Mouse (Mus musculus) retina, postnatal 7 days (tissue): ENCODE data around the gene Plk5.
"Not testable (repeated sequence)": the region's sequence is repeated elsewhere in the genome, so short reads cannot be mapped to it uniquely, and the experiment has no call there.

ENCODE experiments used
- DNase-seq: peaks from one replicate; pipeline ENCODE4 v3.0.0-alpha.2; 2012; ENCODE audit warnings: low read depth, low spot score

Plk5 gene

DNA sequence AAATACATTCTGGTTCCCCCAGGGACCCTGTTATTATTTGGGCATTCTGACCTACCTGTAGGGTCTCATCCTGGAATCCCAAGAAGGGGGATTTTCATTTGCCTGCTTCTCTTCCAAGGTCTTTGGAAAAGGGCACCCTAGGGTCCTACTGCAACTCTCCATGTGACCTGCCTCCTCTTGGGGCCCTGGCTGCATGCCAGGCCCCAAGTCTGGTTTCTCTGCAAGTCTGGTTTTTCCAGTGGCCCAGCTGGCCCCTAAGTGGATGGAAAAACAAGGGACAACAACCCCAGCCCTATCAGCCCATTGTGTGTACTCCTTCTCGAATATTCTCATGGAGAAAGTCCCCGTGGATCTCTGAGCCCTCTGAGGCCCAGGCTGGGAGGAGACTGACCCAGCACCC is 25.4 kb upstream of the Plk5 start:
- DNase-seq = no peak

DNA sequence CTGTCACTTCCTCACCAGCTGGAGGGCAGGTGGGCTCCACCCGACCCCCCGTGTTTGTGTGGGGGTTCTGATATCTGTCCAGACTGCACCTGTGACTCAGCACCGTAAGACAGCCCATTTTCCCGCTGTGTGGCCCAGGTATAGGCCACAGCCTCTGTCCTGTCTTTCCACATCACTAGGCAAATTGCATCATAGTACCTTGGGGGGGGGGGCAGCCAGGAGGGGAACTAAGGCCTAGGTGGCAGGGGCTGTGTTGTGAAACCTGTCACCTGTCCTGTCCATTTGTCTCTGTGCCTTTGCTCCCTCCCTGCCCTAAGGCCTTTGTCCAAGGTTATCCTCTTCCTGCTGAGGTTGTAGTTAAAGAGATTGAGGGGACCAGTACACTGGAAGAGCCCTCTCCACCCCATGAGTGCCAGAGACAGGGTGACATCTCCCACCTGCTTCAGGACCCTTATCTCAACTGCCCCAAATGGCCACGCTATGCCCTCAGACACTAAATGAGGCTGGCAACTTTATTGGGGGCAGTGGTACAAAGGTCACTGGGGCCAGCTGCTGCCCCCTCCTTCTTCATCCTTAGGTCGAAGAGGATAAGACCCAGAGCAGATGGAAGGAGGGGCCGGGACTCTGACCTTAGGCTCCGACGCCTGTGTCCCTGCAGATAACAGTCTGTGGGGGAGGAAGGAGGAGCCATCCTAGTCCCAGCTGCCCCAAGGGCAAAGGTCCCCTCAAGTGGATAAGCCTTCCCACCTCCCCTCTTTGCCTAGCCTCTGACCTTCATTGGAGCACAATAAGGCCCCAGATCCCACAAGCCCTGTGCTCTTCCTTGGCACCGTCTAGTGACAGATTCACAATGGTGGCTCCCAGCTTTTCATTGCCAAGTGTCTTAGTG is 24.4 kb upstream of the Plk5 start:
- peak; percentile 63 for DNase-seq

DNA sequence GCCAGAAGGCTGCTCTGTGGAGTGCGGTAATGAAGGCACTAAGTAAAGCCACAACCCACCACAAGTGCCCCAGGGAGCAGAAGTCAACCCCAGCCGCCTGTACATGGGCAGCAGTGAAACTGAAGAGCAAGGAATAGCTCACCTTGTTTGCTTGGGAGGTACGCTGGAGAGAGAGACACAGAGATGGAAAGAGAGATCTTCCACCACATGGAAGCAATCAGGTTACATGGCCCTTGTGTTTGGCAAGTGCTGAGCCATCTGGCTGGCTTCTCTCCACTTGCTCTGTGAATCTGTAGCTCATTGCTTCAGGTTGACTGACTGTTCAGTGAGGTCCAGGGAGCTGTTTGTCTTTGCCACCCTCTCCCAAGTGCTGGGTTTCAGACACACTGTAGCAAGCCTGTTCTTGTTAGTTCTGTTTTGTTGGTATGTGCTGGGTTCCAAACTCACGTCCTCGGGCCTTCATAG is 23.7 kb upstream of the Plk5 start:
- DNase-seq = no peak

DNA sequence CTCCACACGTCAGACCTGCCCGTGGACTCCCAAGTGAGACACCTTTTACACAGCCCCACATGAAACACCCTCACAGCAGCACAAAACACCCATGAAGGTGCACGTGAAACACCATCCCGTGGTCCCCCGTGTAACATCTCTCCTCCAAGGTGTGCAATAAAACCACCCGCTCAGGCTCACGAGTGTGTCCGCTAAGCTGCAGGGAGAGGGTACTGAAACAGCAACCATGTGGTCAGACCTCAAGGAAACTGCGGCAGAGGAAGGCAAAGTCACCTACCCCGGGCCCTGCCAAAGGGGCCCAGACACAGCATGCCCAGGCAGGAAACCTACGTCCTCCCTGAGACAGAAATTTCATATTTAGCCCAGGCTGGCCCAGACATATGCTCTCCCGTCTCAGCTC is 20.0 kb upstream of the Plk5 start:
- DNase-seq = no peak

DNA sequence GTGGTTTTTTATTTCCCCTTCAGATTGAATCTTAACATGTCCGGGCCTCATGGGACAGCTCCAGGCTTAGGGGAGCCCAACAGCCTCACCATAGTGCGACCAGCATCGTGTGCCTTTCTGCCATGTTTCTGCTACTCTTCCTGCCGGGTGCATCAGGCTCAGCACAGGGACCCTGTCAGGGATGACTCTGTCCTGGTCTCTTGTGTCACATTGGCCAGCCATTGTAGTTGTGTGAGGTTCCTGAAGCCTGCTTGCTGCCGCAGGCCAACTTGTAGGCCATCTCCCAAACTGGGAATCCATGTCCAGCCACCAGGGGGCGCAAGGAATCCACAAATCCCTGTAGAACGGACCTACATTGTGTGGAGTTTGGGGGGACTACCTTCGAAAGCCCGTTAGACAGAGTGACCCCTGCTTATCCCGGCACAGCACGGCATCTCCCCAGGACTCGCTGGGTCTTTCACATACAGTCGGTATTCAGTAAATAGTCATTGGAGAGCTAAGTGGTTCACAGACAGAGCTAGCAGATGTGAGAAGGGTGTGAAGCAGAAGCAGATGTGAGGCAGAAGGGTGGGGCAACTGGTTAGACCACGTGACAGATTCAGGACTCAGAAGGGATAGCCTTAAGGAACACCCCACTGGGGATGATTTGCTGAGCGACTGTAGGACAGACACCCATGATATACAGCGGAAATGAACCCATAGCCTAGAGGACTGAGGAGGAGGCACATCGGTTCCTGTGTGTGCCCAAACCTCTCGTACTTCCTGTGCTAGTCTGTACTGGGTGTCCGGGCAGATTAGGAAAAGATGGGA is 16.1 kb upstream of the Plk5 start:
- peak; percentile 79 for DNase-seq

DNA sequence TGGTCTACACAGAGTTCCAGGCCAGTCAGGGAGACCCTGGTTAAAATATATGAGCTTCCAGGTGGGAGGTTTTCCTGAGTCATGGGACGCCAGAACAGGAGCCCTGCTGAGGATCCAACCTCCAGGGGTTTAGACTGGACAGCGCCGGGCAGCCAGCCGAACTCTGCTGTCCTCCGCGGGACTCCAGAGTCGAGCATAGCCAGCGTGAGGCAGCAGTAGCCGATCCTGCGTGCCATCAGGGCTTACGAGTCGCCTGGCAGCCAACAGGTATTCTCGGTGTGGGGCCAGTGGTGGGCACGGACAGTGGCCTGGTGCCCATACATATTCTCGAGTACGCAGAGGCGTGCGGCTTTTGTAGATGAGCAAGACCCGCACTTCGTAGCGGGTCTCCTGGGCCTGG is 15.2 kb upstream of the Plk5 start:
- DNase-seq = no peak

DNA sequence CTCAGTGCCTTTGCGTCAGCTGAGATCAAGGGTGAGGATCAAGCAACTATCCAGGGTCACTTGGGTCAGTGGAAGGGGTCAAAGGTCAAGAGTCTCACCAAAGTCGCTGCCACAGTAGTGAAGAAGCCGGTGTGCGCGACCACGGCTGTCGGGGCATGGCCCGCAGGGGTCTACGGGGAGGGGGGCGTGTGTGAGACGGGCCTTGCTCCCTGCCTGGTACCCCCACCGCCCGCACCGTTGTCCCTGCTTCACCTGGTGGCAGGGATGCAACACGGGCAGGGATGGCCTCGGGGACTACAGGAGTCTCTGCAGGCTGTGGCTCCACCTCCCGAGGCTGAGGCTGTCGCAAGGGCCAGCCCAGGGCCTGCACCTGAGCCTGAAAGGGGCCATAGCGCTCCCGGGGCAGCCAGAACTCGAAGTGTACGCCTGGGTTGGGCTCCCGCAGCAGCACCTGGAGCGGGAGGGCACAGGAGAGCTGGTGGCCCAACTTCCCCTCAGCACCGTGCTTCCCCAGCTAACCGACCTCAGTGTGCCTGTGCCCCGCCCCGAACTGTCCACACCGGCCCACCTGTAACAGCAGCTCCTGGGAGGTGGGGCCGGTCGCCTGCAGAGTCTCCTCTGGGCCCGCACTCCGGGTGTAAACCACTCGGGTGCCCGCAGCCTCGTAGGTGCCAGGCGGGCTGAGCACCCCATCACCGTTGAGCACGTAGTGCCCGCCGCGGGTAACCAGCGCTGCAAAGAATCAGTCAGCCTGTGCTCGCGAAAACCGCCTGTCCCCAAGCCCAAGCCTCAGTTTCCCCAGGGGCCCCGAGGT is 14.6 kb upstream of the Plk5 start:
- DNase-seq = no peak

DNA sequence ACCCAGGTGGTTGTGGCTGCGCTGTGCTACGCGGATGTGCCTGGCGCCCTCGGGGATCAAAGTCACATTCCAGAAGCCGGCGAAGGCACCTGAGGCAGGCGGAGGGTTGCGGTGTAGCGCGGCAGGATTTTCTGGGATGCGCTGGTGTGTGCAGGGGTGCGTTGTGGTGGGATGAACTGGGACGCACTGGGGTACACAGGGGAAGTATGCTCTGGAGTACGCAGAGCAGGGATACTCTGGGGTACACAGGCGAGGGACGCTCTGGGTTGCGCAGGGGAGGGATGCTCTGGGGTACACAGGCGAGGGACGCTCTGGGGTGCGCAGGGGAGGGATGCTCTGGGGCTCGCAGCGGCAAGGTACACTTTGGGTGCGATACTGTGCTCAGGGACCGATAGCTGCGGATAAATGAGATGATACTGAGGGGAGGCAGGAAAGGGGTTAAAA is 13.9 kb upstream of the Plk5 start:
- no peak for DNase-seq

DNA sequence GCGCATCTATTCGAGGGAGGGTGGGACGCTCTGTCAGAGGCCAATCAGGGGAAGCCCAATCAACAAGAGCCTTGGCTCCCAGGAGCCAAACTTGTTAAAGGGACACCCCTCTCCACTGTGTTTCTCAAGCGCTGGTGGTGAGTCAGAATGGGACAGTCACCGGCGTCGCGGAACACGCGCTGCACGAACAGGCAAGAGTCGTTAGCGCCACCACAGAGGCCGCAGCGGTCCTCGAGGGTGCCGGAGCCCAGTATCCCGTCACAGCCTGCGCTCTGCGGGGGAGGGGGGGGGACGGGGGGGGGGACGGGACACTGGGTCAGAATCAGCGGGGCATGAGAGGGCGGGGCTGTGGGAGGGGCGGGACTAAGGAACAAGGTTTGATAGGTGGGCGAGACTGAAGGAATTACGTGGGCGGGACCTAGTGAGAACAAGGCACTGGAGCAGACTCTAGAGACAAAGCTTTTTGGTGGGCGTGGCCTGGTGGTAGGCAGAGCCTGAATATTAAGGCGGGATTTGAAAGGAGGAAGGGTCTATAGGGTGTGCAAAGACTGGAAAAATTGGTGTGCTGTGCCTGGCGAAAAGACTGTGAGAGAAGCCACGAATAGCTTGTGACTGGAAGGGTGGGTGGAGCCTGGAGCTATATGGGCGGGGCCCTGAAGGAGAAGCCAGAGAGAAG is 13.4 kb upstream of the Plk5 start:
- no peak for DNase-seq

DNA sequence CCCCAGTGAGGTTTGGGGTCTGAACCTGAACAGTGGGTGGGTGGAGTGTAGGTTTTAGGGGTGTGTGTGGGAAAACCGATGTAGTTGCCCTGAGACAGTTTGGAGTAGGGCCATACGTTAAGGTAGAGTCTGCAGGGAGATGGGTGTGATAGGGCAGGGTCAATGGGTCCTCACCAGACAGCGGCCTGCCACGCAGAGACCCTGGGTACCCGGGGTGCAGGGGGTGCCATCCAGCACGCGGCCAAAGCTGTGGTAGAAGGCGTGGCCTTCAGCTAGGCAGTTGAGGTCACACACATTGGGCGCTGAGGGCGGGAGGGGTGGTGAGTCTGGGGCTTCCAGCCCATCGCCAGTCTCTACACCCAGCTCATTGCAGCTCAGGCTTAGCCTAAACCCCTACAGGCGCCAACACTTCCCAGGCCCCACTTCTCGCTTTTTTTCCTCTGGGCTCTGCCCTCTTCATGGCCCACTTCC is 12.8 kb upstream of the Plk5 start:
- no peak for DNase-seq

DNA sequence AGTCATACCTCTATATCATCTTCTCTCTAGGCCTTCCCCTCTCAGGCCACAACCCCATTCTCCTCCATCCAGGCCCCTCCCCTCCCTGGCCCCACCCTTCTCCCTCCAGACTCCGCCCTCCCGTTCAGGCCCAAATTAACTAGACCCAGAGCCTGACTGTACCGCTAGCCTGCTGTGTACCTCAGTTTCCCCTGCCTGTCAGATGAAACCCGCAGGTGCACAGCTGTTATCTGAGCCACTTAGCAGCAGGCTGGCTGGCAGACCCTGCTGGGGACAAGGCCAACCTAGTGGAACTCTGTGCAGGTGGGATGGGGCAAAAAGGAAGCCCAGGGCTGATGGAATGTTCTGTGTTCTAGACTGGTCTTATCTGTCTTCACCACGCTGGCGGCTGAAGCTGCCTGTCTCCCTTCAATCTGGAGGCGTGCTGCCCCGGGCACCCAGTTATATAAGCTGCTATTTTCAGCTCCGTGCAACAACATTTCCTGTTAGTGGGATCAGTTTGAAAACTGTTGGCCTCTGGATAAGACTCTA is 12.1 kb upstream of the Plk5 start:
- DNase-seq = no peak

DNA sequence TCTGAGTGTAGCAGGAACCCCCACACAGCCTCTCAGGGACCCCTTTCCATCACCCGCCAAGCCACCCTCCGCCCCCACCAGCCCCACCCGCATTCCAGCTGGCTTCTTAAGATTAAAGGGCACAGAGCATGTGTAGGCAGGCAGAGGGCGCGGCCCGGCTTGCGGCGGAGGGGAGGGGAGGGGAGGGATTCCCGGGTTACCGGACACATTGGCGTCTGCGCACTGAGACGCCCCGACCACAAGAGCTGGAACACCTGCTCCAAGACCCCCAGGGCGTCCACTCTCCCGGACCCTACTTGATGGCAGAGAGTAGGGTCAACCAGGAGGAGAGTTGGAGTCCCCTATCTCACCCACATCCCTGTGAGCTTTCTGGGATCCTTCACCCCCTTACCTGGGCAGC is 11.1 kb upstream of the Plk5 start:
- no peak for DNase-seq

DNA sequence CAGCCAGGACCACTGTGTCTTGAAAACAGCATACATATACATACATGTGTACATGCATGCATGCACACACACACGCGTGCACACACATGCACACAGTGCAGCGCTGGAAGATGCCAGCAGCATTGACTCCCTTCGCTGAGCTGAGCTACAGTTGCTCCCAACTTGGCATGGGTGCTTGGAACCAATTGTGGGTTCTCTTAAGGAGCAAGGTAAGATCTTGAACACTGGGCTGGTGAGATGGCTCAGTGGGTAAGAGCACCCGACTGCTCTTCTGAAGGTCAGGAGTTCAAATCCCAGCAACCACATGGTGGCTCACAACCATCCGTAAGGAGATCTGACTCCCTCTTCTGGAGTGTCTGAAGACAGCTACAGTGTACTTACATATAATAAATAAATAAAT is 10.3 kb upstream of the Plk5 start:
- DNase-seq = not testable (repeated sequence)

DNA sequence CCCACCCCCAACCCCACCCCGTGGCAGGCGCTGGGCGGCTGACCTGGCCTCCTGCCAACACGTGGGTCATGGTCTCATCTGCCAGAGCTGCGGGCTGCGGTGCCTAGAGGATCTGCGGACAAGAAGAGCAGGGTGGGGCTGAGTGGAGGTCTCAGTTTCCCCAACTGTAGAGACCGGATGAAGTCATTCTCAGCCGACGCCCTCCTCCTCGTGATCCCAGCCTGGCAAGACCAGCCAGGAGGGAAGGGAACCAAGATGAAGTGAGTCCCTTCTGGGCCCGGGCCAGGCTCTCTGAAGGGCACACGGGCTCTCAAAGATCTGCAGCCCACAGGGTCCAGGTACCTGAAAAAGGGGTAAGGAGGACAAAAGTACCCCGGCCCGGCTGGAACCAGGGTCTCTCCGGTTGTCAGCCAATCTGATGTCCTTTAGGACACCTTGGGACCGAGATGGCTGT is 8.7 kb upstream of the Plk5 start:
- DNase-seq = no peak

DNA sequence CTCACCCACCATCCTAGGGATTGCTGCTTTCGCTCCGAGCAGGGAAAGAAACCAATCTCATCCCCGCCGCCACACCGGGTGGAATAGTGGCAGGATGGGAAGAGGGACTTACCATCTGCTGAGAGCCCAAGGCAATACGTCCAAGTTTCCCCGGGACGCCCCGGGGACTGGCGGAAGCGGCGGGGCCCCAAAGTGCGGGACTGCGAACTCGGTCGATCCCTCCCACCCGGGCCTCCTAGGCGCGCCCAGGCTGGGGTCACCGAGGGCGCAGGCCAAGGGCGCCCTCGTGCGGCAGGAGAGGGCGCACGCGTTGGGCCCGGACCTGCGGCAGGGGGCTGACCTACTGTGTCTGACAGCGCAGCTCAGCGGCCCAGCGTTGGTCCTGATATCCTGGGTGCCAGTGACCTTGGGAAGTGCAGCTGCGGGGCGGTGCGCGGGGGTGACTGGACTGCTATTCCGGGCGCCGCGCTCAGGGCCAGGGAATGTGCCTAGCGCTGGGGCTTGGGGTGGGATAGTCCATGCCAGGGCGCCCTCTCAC is 7.9 kb upstream of the Plk5 start, which contains the start of gene Adamtsl5:
Adamtsl5 (minus strand) TSS at position 169 of the 538 bp plus-strand sequence.
- no peak for DNase-seq

DNA sequence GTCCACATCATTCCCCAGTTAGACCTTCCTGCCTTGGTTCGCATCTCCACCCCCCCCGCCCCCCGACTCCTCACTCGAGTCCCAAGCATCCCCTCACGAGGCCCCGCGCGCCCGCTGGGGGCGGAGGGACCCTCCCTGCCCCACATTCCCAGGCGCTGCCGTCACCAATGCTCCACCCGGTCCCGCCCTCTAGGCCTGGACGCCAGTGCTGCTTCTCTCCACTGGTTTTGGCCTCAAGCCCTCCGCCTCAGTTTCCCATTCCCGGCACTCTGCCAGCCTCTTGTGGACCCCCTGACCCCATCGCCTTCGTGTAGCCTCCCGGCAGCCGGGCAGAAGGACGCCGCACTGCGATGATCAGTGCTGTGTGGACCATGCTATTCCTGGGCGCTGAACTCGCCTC is 7.3 kb upstream of the Plk5 start:
- no peak for DNase-seq

DNA sequence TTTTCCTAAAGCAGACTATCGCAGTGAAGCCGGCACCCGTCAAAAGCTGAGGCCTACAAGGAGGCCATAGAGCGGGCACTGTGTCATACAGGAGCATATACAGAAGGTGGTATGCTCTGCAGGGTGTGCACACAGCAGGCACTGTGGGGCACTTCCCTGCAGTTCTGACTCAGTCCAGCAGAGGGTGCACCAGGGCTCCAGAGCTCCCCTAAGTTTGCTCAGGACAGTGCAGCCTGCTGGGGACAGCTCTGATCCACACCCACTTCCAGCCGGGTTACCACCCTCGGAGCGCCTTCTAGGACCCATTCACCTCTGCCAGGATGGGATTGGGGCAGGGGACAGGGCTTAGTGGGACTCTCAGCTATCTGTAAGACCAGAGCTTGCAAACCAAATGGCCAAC is 6.0 kb upstream of the Plk5 start:
- peak; percentile 78 for DNase-seq

DNA sequence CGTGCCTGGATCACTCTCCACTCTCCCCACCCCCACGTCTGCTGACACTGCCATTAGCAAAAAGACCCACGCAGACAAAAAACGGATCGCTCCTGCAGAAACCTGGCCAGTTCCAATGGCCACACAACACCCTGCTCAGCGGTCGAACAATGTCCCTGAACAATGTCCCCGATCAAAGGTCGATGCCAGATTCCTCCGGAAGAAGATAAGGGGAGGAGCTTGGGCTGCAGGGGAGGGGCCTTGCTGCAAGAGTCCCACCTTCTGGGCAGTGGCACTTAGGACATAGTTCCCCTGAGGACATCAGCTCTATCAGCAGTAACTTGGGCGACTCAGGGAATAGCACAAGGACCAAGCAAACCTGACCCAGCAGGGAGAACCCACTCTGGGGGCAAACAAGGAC is 4.4 kb upstream of the Plk5 start:
- DNase-seq = no peak

DNA sequence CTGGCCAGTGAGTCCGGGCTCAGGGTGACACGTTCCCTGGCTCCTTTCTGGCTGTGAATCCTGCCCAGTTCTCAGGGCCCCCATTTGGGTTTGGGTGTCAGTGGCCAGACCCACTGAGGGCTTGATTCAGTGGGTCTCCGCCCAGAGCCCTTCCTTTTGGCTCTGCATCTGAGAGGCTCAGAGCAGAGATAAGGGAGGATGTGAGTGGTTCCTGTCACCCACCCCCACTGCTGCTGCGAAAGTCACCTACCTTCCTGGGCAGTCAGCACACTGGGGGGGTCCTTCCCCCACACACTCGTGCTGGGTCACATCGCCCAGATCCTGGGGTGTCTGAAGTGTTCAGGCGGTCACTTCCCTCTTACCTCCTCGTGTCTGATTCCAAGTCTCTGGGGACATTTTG is 3.5 kb upstream of the Plk5 start:
- DNase-seq = no peak

DNA sequence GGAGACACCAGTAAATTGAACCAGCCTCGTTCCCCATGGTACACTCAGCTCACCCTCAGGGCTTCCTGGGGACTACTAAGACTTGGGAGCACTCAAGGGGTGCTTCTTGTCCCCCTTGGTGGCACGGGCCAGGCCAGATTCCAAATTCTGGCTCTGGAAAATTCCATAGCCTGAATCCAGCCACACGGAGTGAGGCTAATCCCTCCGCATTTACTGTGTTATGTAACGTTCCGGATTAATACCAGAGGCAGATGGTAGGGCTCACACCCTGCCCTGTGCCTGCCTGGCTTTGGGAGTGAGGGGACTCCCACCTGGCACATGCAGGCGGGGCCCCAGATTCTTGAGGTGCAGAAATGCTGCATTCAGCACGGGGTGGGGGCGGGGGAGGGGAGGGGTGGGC is 828 bp upstream of the Plk5 start:
- no peak for DNase-seq
